Mouse (Mus musculus): ENCODE results near the gene Gm10803.

- no peak for TF ChIP-seq SIN3A (IDR thresholded peaks at IDR 0.05; ENCODE audit: low read length)
- TF ChIP-seq MAX (IDR thresholded peaks at IDR 0.05; ENCODE audit: low read length), result no peak
- TF ChIP-seq MEF2A (IDR thresholded peaks at IDR 0.05; ENCODE audit: borderline replicate concordance, low read depth, low read length), result no peak
- TF ChIP-seq ZC3H11A (IDR thresholded peaks at IDR 0.05; ENCODE audit: low read depth, low read length), result no peak
- TF ChIP-seq RAD21 (IDR thresholded peaks at IDR 0.05; ENCODE audit: low read depth, low read length), result no peak
- no peak for TF ChIP-seq POLR2A (IDR thresholded peaks at IDR 0.05; ENCODE audit: low read depth, low read length)
- no peak for TF ChIP-seq RCOR1 (conservative IDR thresholded peaks at IDR 0.05; ENCODE audit: low read depth, low read length)
These were observed 39.4 kb downstream of the Gm10803 start for GRCm38 (mm10) chr2:93599731-93600130.
